Mouse (Mus musculus) central nervous system, embryonic 18 days (tissue): ENCODE measurements around the gene 1110017D15Rik. TPM values are rescaled to one million over a fixed set of nuclear protein-coding genes. Genes with fewer than 3 reads are reported as not detected.

Experiments used
- polyA plus RNA-seq: library from polyadenylated mRNA; depleted of rRNA; stranded (reverse); fragments of >200 nt; gene quantifications from 2 replicates; pipeline ENCODE4 v1.2.3, GENCODE M21; 2012; rRNA removed

1110017D15Rik gene
- 12.6 and 14.2 TPM in 2 replicates for polyA plus RNA-seq

GRCm38 (mm10) chr4:41517233-41517632, at the start of gene 1110017D15Rik:
Gene 1110017D15Rik (minus strand): TSS chr4:41517333.

DNA sequence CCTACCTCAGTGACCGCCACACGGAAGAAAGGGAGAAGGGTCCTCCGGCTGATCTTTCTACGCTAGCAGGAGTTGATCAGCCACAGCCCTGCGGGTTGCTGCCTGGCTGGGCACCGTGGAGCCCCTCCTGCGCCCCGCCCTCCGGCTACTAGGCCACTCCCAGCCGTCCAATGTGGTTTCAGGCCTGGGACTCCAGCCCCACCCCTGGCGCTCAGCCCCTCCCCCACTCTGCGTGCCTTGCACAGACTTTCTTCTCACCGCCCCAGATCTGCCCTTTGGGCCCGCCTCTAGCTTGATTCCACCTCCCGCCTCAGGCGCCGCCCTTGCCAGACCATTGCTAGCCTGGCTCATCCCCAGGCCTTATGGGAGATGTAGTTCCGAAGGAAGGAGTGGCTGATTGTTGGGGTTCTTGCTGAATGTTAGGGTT, 14.1 kb downstream of the 1110017D15Rik start, which contains the start of gene AI464131:
Gene AI464131, minus strand, starts transcription at position 91 of the 427 bp plus-strand sequence.

GRCm38 (mm10) chr4:41464345-41465286, 52.5 kb downstream of the 1110017D15Rik start, which contains the start of the genes Kif24 and Nudt2:
Gene Kif24 (minus strand): TSS chr4:41464887.
Gene Nudt2 (plus strand): TSS chr4:41465151.

Other genes with a start within 250 kb of the 1110017D15Rik start
- gene Ubap2, start 242.2 kb downstream of the 1110017D15Rik start, polyA plus RNA-seq = 32.4 and 39.1 TPM in 2 replicates
- gene Dcaf12, start 202.4 kb downstream of the 1110017D15Rik start, polyA plus RNA-seq = 48.0 and 48.1 TPM in 2 replicates
- gene Ubap1, start 168.3 kb downstream of the 1110017D15Rik start, polyA plus RNA-seq = 43.7 and 48.9 TPM in 2 replicates
- gene Kif24, start 52.4 kb downstream of the 1110017D15Rik start, polyA plus RNA-seq = 2.0 and 2.1 TPM in 2 replicates
- gene Nudt2, start 52.2 kb downstream of the 1110017D15Rik start, polyA plus RNA-seq = 77.3 and 78.1 TPM in 2 replicates
- gene AI464131, start 14.3 kb downstream of the 1110017D15Rik start, polyA plus RNA-seq = 7.1 and 8.6 TPM in 2 replicates
- gene Fam219a, start 52.2 kb upstream of the 1110017D15Rik start, polyA plus RNA-seq = 91.5 and 99.1 TPM in 2 replicates
- gene Dnaic1, start 52.4 kb upstream of the 1110017D15Rik start, polyA plus RNA-seq = 2.5 and 2.7 TPM in 2 replicates
- 115 TPM in 2 replicates for gene Enho, start 123.0 kb upstream of the 1110017D15Rik start, polyA plus RNA-seq
- 30.4 and 39.1 TPM in 2 replicates for gene Cntfr, start 179.8 kb upstream of the 1110017D15Rik start, polyA plus RNA-seq
- gene Il11ra1, start 182.7 kb upstream of the 1110017D15Rik start, polyA plus RNA-seq = 19.9 and 28.3 TPM in 2 replicates
- gene Rpp25l, start 196.2 kb upstream of the 1110017D15Rik start, polyA plus RNA-seq = 47.3 and 47.7 TPM in 2 replicates
- gene Dctn3, start 205.8 kb upstream of the 1110017D15Rik start, polyA plus RNA-seq = 219 and 222 TPM in 2 replicates
- gene Arid3c, start 213.8 kb upstream of the 1110017D15Rik start, polyA plus RNA-seq = 0.38 and 0.43 TPM in 2 replicates
- 101 and 103 TPM in 2 replicates for gene Galt, start 237.9 kb upstream of the 1110017D15Rik start, polyA plus RNA-seq
- 61.7 and 67.8 TPM in 2 replicates for gene Sigmar1, start 238.8 kb upstream of the 1110017D15Rik start, polyA plus RNA-seq